Mouse (Mus musculus) heart, embryonic 15.5 days (tissue): ENCODE results near the gene Batf3. TPM values are rescaled to one million over a fixed set of nuclear protein-coding genes. Genes with fewer than 3 reads are reported as not detected.
A peak's percentile ranks its signal among the peaks of the same experiment; 100 is the strongest.

Source experiments
- ATAC-seq: fragments of 200-750 bp; cut with Nextera tagmentation; replicated peaks from 2 replicates; pipeline ENCODE4 v1.8.0; 2017; ENCODE audit warnings: low read depth, moderate TSS enrichment; ENCODE audit not compliant: insufficient number of reproducible peaks, insufficient read depth, low FRiP score
- H3K27ac ChIP-seq: fragments of 300-500 bp; sonication (generic); 2 replicates; pipeline ENCODE4 v1.5.1; 2015; ENCODE audit warnings: mild to moderate bottlenecking, inconsistent platforms
- H3K27me3 ChIP-seq: fragments of 300-500 bp; sonication (generic); 2 replicates; pipeline ENCODE4 v1.6.1; 2015; ENCODE audit warnings: inconsistent platforms
- H3K36me3 ChIP-seq: fragments of 300-500 bp; sonication (generic); 2 replicates; pipeline ENCODE4 v1.6.1; 2015; ENCODE audit warnings: mild to moderate bottlenecking, inconsistent platforms
- H3K4me1 ChIP-seq: fragments of 300-500 bp; sonication (generic); replicated peaks from 2 replicates; pipeline ENCODE4 v1.6.1; 2015; ENCODE audit warnings: inconsistent platforms
- H3K4me2 ChIP-seq: fragments of 300-500 bp; sonication (generic); 2 replicates; pipeline ENCODE4 v1.6.1; 2015; ENCODE audit warnings: inconsistent platforms, mild to moderate bottlenecking, moderate library complexity
- H3K4me3 ChIP-seq: fragments of 300-500 bp; sonication (generic); 2 replicates; pipeline ENCODE4 v1.5.1; 2015; ENCODE audit warnings: mild to moderate bottlenecking, inconsistent platforms
- H3K9ac ChIP-seq: fragments of 300-500 bp; sonication (generic); 2 replicates; pipeline ENCODE4 v1.6.1; 2015; ENCODE audit warnings: mild to moderate bottlenecking, inconsistent platforms
- H3K9me3 ChIP-seq: fragments of 300-500 bp; sonication (generic); replicated peaks from 2 replicates; pipeline ENCODE4 v1.6.1; 2016; ENCODE audit warnings: inconsistent platforms
- WGBS: fragments of 180-500 bp; shearing (Covaris S2); methylation state at CpG from one replicate; pipeline ENCODE4 v1.1.7; 2015; ENCODE audit warnings: mixed read lengths; 5-methylcytosine and 5-hydroxymethylcytosine counted together
- polyA plus RNA-seq: library from polyadenylated mRNA; unstranded; fragments of >200 nt; fragmentation: Nextera tagmentation; extraction: Ambion mirVana; gene quantifications from 2 replicates; pipeline ENCODE4 v1.2.1, GENCODE M21; 2015

Batf3 gene
- polyA plus RNA-seq, 1 experiment from 2014 or later = 2.0 TPM

DNA sequence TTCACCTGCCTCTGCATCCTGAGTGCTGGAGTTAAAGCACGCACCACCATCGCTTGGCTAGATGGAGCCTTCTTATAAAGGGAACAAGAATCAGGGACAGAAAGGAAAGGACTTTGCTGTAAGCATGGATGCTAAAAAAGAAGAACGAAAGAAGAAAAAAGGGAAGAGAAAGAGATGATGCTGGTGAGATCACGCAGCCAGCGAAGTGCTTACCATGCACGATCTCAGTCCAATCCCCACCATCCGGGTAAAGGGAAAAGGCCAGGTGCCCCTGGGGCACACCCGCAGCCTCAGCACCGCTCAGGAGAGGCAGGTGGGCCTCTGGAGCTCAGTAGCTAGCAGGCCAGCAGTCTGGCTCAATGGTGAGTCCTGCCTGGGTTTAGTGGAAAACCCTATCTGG lies 12.3 kb downstream of the Batf3 start:
- no peaks in the 10 kb centered on the region for H3K27me3 ChIP-seq
- H3K4me1 ChIP-seq = peaks cover 7% of the 10 kb centered on the region; the same call in 1 of the 2 replicates
- ATAC-seq = no peak
- H3K9me3 ChIP-seq = no peaks in the 10 kb centered on the region
- H3K4me2 ChIP-seq = no peak overlapping the region
- no peak overlapping the region for H3K9ac ChIP-seq
- H3K36me3 ChIP-seq = no peaks in the 10 kb centered on the region
- 87% methylated on average over 9 of the region's 9 CpGs for WGBS
- no peak overlapping the region for H3K4me3 ChIP-seq
- no peak overlapping the region for H3K27ac ChIP-seq

DNA sequence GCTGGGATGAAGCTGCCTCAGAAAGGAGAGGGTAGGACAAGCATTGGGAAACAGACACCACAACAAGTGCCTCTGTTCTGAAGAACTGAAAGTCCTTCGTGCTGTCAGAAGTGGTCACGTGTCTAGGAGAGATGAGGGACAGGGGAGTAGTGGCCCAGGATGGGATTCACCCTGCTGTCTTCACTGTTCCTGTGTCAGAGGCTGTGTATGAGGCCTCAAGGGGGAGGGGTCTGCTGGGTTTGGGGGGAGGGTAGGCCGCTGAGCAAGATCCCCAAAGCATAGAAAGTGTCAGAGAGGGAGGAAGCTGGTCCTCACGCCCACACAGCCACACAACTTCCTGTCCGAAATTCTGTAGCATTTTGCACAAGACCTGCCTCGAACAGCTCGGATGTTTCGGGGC lies 13.5 kb downstream of the Batf3 start:
- no peak overlapping the region for H3K9ac ChIP-seq

DNA sequence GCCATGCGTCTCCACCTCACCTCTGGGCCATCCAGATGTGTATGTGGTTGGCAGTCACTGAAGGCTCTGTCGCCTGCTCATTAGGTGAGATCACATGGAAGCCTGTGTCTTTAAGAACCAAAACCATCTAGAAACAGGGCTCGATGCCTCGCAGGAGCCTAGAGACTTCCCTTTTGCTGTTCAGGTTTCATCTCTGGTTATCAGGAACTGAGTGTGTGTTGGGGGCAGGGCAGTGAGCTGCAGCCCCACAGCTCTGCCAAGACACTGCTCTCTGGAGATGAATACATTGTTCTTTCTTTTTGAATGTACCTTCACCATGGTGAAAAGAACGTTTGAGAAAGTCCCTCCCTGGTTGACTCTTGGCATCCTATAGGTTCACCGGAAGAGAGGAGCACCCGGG lies 17.2 kb downstream of the Batf3 start:
- Histone ChIP-seq H3K9me3 (no peaks in the 10 kb centered on the region), H3K4me1 (peaks cover 14% of the 10 kb centered on the region; the same call in 1 of the 2 replicates), H3K27ac (no peak overlapping the region), H3K36me3 (no peaks in the 10 kb centered on the region), H3K27me3 (no peaks in the 10 kb centered on the region), H3K9ac (no peak overlapping the region), H3K4me3 (no peak overlapping the region), H3K4me2 (no peak overlapping the region)
- 62% methylated on average over 7 of the region's 7 CpGs for WGBS
- ATAC-seq = no peak

More for the DNA sequence above, 13.5 kb downstream of the Batf3 start:
- Histone ChIP-seq H3K9me3 (no peaks in the 10 kb centered on the region), H3K27ac (peak overlapping the region; percentile 7; the same call in 1 of the 2 replicates), H3K27me3 (no peaks in the 10 kb centered on the region), H3K4me2 (no peak overlapping the region), H3K4me1 (peaks cover 14% of the 10 kb centered on the region; the same call in 1 of the 2 replicates), H3K4me3 (no peak overlapping the region), H3K36me3 (no peaks in the 10 kb centered on the region)
- ATAC-seq = 0 out of 2 replicates have a peak, but pooled peaks have one; percentile 31
- WGBS = 40% methylated on average over 8 of the region's 8 CpGs

- peaks cover 14% of the 10 kb centered on the region; the same call in 1 of the 2 replicates for H3K4me1 ChIP-seq
These were observed 18.0 kb downstream of the Batf3 start for GRCm38 (mm10) chr1:191115514-191116238.

GRCm38 (mm10) chr1:191122744-191123143 lies 25.1 kb downstream of the Batf3 start:
- Histone ChIP-seq H3K27me3 (peaks cover 11% of the 10 kb centered on the region), H3K27ac (no peak overlapping the region), H3K4me2 (no peak overlapping the region), H3K9ac (no peak overlapping the region), H3K4me3 (no peak overlapping the region), H3K36me3 (no peaks in the 10 kb centered on the region), H3K4me1 (peaks cover 6% of the 10 kb centered on the region), H3K9me3 (no peaks in the 10 kb centered on the region)
- WGBS = 56% methylated on average over 3 of the region's 3 CpGs
- ATAC-seq = no peak

More at GRCm38 (mm10) chr1:191115514-191116238, 18.0 kb downstream of the Batf3 start:
- no peak overlapping the region for H3K4me2 ChIP-seq
- no peaks in the 10 kb centered on the region for H3K27me3 ChIP-seq
- no peak for ATAC-seq
- no peak overlapping the region for H3K4me3 ChIP-seq
- no peaks in the 10 kb centered on the region for H3K36me3 ChIP-seq
- WGBS = 65% methylated on average over 11 of the region's 11 CpGs
- H3K9ac ChIP-seq = no peak overlapping the region
- no peaks in the 10 kb centered on the region for H3K9me3 ChIP-seq
- H3K27ac ChIP-seq = no peak overlapping the region

DNA sequence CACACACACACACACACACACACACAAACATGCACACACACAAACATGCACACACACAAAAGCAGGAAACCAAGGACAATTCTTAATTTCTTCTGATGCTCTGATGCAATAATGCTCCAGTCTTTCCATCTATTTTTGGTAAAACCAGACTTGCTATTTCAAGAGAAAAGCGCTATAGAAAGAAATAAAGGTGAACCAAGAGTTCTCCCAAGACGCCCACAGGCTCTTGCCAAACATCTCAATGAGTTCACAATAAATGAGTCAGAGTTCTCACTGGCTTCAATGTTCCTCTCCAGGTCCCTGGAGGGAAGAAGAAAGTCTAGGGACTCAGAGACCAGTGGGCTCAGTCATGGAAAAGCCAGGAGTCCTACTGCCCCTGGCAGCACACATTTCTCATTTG lies 26.0 kb downstream of the Batf3 start:
- WGBS = 70% methylated on average over 2 of the region's 2 CpGs
- H3K4me3 ChIP-seq = no peak overlapping the region
- H3K27me3 ChIP-seq = peaks cover 11% of the 10 kb centered on the region
- peaks cover 6% of the 10 kb centered on the region for H3K4me1 ChIP-seq
- H3K9me3 ChIP-seq = no peaks in the 10 kb centered on the region
- no peak for ATAC-seq
- no peak overlapping the region for H3K9ac ChIP-seq
- no peak overlapping the region for H3K4me2 ChIP-seq
- no peak overlapping the region for H3K27ac ChIP-seq
- no peaks in the 10 kb centered on the region for H3K36me3 ChIP-seq

- 55% methylated on average over 4 of the region's 4 CpGs for WGBS
- Histone ChIP-seq H3K4me3 (no peak overlapping the region), H3K27me3 (peaks cover 11% of the 10 kb centered on the region), H3K27ac (no peak overlapping the region), H3K36me3 (no peaks in the 10 kb centered on the region), H3K9me3 (no peaks in the 10 kb centered on the region), H3K4me2 (no peak overlapping the region), H3K9ac (no peak overlapping the region), H3K4me1 (peaks cover 6% of the 10 kb centered on the region)
- no peak for ATAC-seq
These were observed 26.6 kb downstream of the Batf3 start for GRCm38 (mm10) chr1:191124288-191124687.

- peak overlapping the region; percentile 61; the same call in 1 of the 2 replicates for H3K9ac ChIP-seq
- peak overlapping the region; percentile 81 for H3K4me2 ChIP-seq
- peaks cover 6% of the 10 kb centered on the region for H3K4me1 ChIP-seq
- ATAC-seq = peak; percentile 78
- H3K27ac ChIP-seq = no peak overlapping the region
- 10% methylated on average over 38 of the region's 38 CpGs for WGBS
- H3K27me3 ChIP-seq = peaks cover 11% of the 10 kb centered on the region
- peak overlapping the region; percentile 46 for H3K4me3 ChIP-seq
- 0 out of 2 replicates have a peak, but pooled peaks cover 7% of the 10 kb centered on the region for H3K9me3 ChIP-seq
- H3K36me3 ChIP-seq = no peaks in the 10 kb centered on the region
These were observed 28.4 kb downstream of the Batf3 start for GRCm38 (mm10) chr1:191125811-191126638.

DNA sequence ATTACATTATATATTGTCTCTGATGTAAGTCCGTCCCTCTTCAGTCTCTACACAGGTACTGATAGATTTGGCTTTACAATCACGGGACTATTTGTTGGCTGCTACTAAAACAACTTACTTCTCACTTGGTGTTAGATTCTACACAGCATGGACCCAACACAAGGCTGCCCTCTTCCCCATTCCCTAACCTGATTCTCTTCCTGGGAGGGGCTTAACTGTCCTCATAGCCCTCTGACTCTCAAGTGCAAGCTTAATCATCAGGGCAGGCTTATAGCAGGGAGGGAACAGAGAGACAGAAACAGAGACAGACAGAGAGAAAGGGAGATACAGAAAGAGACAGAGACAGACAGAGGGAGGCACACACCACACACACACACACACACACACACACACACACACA lies 34.0 kb downstream of the Batf3 start:
- H3K9me3 ChIP-seq = 0 out of 2 replicates have a peak, but pooled peaks cover 7% of the 10 kb centered on the region
- 88% methylated on average over 2 of the region's 2 CpGs for WGBS
- no peak for ATAC-seq
- no peaks in the 10 kb centered on the region for H3K36me3 ChIP-seq
- peaks cover 3% of the 10 kb centered on the region; the same call in 1 of the 2 replicates for H3K4me1 ChIP-seq
- H3K9ac ChIP-seq = no peak overlapping the region
- H3K27me3 ChIP-seq = no peaks in the 10 kb centered on the region
- H3K4me2 ChIP-seq = no peak overlapping the region
- no peak overlapping the region for H3K27ac ChIP-seq
- no peak overlapping the region for H3K4me3 ChIP-seq

- Histone ChIP-seq H3K27me3 (no peaks in the 10 kb centered on the region), H3K4me1 (peaks cover 3% of the 10 kb centered on the region; the same call in 1 of the 2 replicates), H3K4me2 (no peak overlapping the region), H3K36me3 (no peaks in the 10 kb centered on the region), H3K9me3 (0 out of 2 replicates have a peak, but pooled peaks cover 7% of the 10 kb centered on the region), H3K4me3 (no peak overlapping the region), H3K9ac (no peak overlapping the region), H3K27ac (no peak overlapping the region)
- ATAC-seq = no peak
- 68% methylated on average over 5 of the region's 5 CpGs for WGBS
These were observed 34.6 kb downstream of the Batf3 start for GRCm38 (mm10) chr1:191132240-191132639.

DNA sequence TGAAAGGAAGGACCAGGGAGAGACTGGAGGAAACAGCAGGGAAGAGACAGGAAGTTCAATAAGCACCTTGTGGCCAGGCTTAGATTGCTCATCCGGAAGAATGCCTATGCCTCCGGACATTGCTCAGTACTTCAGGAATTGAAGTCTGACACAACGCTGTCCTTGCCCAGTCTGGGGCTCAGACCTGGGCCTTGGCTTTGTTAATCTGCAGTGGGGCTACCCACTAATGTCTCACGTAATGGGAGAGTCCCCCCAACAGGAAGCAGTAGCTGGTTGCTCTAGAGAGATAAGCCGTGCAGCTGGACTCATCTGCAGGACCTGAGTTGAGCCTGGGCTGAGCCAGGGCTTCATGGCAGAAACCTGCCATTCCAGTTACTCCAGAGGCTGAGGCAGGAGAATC lies 35.3 kb downstream of the Batf3 start:
- H3K9me3 ChIP-seq = 0 out of 2 replicates have a peak, but pooled peaks cover 7% of the 10 kb centered on the region
- H3K36me3 ChIP-seq = no peaks in the 10 kb centered on the region
- ATAC-seq = peak; percentile 43; the same call in 1 of the 2 replicates
- H3K4me2 ChIP-seq = no peak overlapping the region
- H3K4me1 ChIP-seq = peaks cover 3% of the 10 kb centered on the region; the same call in 1 of the 2 replicates
- H3K4me3 ChIP-seq = no peak overlapping the region
- no peak overlapping the region for H3K27ac ChIP-seq
- 56% methylated on average over 5 of the region's 5 CpGs for WGBS
- no peak overlapping the region for H3K9ac ChIP-seq
- no peaks in the 10 kb centered on the region for H3K27me3 ChIP-seq
